19 mouse cellular contexts compared by ENCODE assay signal in genomic region chr1:128639707-128640107, GRCm38 (mm10). TPM values are rescaled to one million over a fixed set of nuclear protein-coding genes. Genes with fewer than 3 reads are reported as not detected.
DNase-seq lines count a peak whose midpoint lies in the region; ATAC-seq lines count a peak whose summit lies in the region.
"Had no signal": no experiment of that assay in that cellular context is flagged by ENCODE, and none has a peak within 500 bp of the region (broad histone marks: within the 10 kb centered on the region; RNA-seq: fewer than 3 reads in every experiment).

No protein-coding gene starts in this region.

- H3K4me1 ChIP-seq in hindbrain, embryonic 11.5 days (replicated peaks; ENCODE audit: control insufficient read depth, insufficient read depth, low read length), result peaks cover 4% of the 10 kb centered on the region; the same call in 1 of the 2 replicates
- H3K4me1 ChIP-seq in midbrain, embryonic 13.5 days (replicated peaks), result peaks cover 26% of the 10 kb centered on the region

- 40% methylated on average over 4 of the region's 4 CpGs for WGBS in hindbrain, embryonic 11.5 days
- WGBS in midbrain, embryonic 13.5 days, result 55% methylated on average over 4 of the region's 4 CpGs

- peak; percentile 71 for ATAC-seq in hindbrain, embryonic 11.5 days (ENCODE audit: low FRiP score)
- ATAC-seq in midbrain, embryonic 13.5 days, result 0 out of 2 replicates have a peak, but pooled peaks have one; percentile 22
- ATAC-seq: CD4-positive, CD25-positive, alpha-beta regulatory T cell, adult 4 months; intestine, embryonic 15.5 days; liver, postnatal 0 days had no signal

- no peaks in the 10 kb centered on the region for H3K27me3 ChIP-seq in hindbrain, embryonic 11.5 days (ENCODE audit: control insufficient read depth, insufficient read depth, low read length)
- peaks cover 3% of the 10 kb centered on the region; the same call in 1 of the 2 replicates for H3K27me3 ChIP-seq in midbrain, embryonic 13.5 days
- H3K27me3 ChIP-seq: embryonic facial prominence, embryonic 13.5 days; intestine, embryonic 15.5 days; stomach, embryonic 15.5 days had no signal

- peak overlapping the region; percentile 33; the same call in 1 of the 2 replicates for H3K27ac ChIP-seq in hindbrain, embryonic 11.5 days (ENCODE audit: low read depth, low read length)
- H3K27ac ChIP-seq in midbrain, embryonic 13.5 days, result 0 out of 2 replicates have a peak overlapping the region, but pooled peaks have one; percentile 11
- H3K27ac ChIP-seq: embryonic facial prominence, embryonic 13.5 days; intestine, embryonic 15.5 days; stomach, embryonic 15.5 days had no signal

- peak; percentile 31 for DNase-seq in embryo, embryonic 10 days (ENCODE audit: low spot score)
- DNase-seq in embryo, embryonic 9.5 days (ENCODE audit: extremely low spot score), result no peak
- peak; percentile 40 for DNase-seq in embryo, embryonic 11 days
- DNase-seq in hindbrain, embryonic 11.5 days (ENCODE audit: low spot score), result no peak
- DNase-seq in left cerebral cortex, postnatal 25 days (ENCODE audit: low spot score in 2 of 2), result no peak
- no peak for DNase-seq in lung, postnatal 4 days
- no peak for DNase-seq in kidney, postnatal 4 days
- DNase-seq: cerebellum, postnatal 25 days; liver, postnatal 0 days; lung, postnatal 36 days; spleen, adult 18-20 months; thymus, adult 2 months had no signal

- H3K9ac ChIP-seq in hindbrain, embryonic 11.5 days (ENCODE audit: low read depth, low read length), result no peak overlapping the region
- no peak overlapping the region for H3K9ac ChIP-seq in midbrain, embryonic 13.5 days (replicated peaks)
- H3K9ac ChIP-seq: embryonic facial prominence, embryonic 13.5 days; heart, embryonic 12.5 days; intestine, embryonic 15.5 days; liver, postnatal 0 days; stomach, embryonic 15.5 days had no signal

- H3K36me3 ChIP-seq in hindbrain, embryonic 11.5 days (ENCODE audit: control insufficient read depth, insufficient read depth, low read length), result no peaks in the 10 kb centered on the region
- no peaks in the 10 kb centered on the region for H3K36me3 ChIP-seq in midbrain, embryonic 13.5 days
- H3K36me3 ChIP-seq: embryonic facial prominence, embryonic 13.5 days; G1E; heart, embryonic 12.5 days; intestine, embryonic 15.5 days; stomach, embryonic 15.5 days had no signal

- no peaks in the 10 kb centered on the region for H3K9me3 ChIP-seq in hindbrain, embryonic 11.5 days (ENCODE audit: control insufficient read depth, low read length)
- H3K9me3 ChIP-seq in midbrain, embryonic 13.5 days, result no peaks in the 10 kb centered on the region
- H3K9me3 ChIP-seq: embryonic facial prominence, embryonic 13.5 days; heart, embryonic 12.5 days; intestine, embryonic 15.5 days; stomach, embryonic 15.5 days had no signal

- no peak overlapping the region for H3K4me2 ChIP-seq in hindbrain, embryonic 11.5 days (replicated peaks; ENCODE audit: low read depth, low read length)
- no peak overlapping the region for H3K4me2 ChIP-seq in midbrain, embryonic 13.5 days (replicated peaks)
- H3K4me2 ChIP-seq: embryonic facial prominence, embryonic 13.5 days; heart, embryonic 12.5 days; intestine, embryonic 15.5 days; stomach, embryonic 15.5 days had no signal

- intact Hi-C loops in left cerebral cortex, postnatal 25 days (cut with DNase I), result no loop called here

- H3K4me3 ChIP-seq in hindbrain, embryonic 11.5 days (ENCODE audit: low read depth, low read length), result no peak overlapping the region
- no peak overlapping the region for H3K4me3 ChIP-seq in midbrain, embryonic 13.5 days (replicated peaks)
- H3K4me3 ChIP-seq: embryonic facial prominence, embryonic 13.5 days; heart, embryonic 12.5 days; intestine, embryonic 15.5 days; stomach, embryonic 15.5 days had no signal

RNA-seq across cellular contexts. Expression of gene Cxcr4, which starts 47.6 kb away (rescaled TPM):
- 23.3 and 26.4 TPM in 2 replicates for polyA plus RNA-seq in hindbrain, embryonic 11.5 days (2014; fragmentation: Nextera tagmentation; extraction: Ambion mirVana)
- 13.6 and 15.4 TPM in 2 replicates for polyA plus RNA-seq in midbrain, embryonic 13.5 days (2015; fragmentation: Nextera tagmentation; extraction: Ambion mirVana)
- total RNA-seq in left cerebral cortex, postnatal 25 days (2021), result 1 to 10 TPM; 1.6 to 2.4 TPM
- polyA plus RNA-seq: G1E had no signal

Comparison
In these comparisons a context has a peak if more than half of its experiments do, and no peak if none do; other contexts are left out.
1. DNase-seq: peak in embryo, embryonic 10 days (single experiment) and embryo, embryonic 11 days (single experiment); none in embryo, embryonic 9.5 days (single experiment), hindbrain, embryonic 11.5 days (single experiment), left cerebral cortex, postnatal 25 days (0 of 2), lung, postnatal 4 days (0 of 2) and kidney, postnatal 4 days (0 of 2).